Mouse (Mus musculus) lung, embryonic 16.5 days (tissue): ENCODE results near the gene Cd247. TPM values are rescaled to one million over a fixed set of nuclear protein-coding genes. Genes with fewer than 3 reads are reported as not detected.

Experiments used
- ATAC-seq: fragments of 200-750 bp; cut with Nextera tagmentation; 2 replicates; pipeline ENCODE4 v1.8.0; 2017; ENCODE audit warnings: low read depth, mild to moderate bottlenecking, moderate library complexity
- H3K27ac ChIP-seq: fragments of 300-500 bp; sonication (generic); 2 replicates; pipeline ENCODE4 v1.5.1; 2014; ENCODE audit warnings: mild to moderate bottlenecking, control low read depth, low read length
- H3K27me3 ChIP-seq: fragments of 300-500 bp; sonication (generic); 2 replicates; pipeline ENCODE4 v1.6.1; 2014; ENCODE audit warnings: low read depth, low read length, mixed read lengths; ENCODE audit not compliant: control insufficient read depth, insufficient read depth
- H3K36me3 ChIP-seq: fragments of 300-500 bp; sonication (generic); 2 replicates; pipeline ENCODE4 v1.6.1; 2014; ENCODE audit warnings: low read length; ENCODE audit not compliant: control insufficient read depth, insufficient read depth
- H3K4me1 ChIP-seq: fragments of 300-500 bp; sonication (generic); replicated peaks from 2 replicates; pipeline ENCODE4 v1.6.1; 2014; ENCODE audit warnings: low read length, mixed read lengths; ENCODE audit not compliant: control insufficient read depth, insufficient read depth
- H3K4me2 ChIP-seq: fragments of 300-500 bp; sonication (generic); 2 replicates; pipeline ENCODE4 v1.6.1; 2014; ENCODE audit warnings: low read depth, low read length, control low read depth
- H3K4me3 ChIP-seq: fragments of 300-500 bp; sonication (generic); 2 replicates; pipeline ENCODE4 v1.5.1; 2014; ENCODE audit warnings: mild to moderate bottlenecking, low read length, control low read depth
- H3K9ac ChIP-seq: fragments of 300-500 bp; sonication (generic); 2 replicates; pipeline ENCODE4 v1.6.1; 2014; ENCODE audit warnings: low read length, control low read depth
- H3K9me3 ChIP-seq: fragments of 300-500 bp; sonication (generic); 2 replicates; pipeline ENCODE4 v1.6.1; 2016; ENCODE audit warnings: low read length; ENCODE audit not compliant: control insufficient read depth
- WGBS: fragments of 180-500 bp; shearing (Covaris S2); extraction: QIAGEN DNeasy Blood & Tissue Kit; methylation state at CpG from one replicate; pipeline ENCODE4 v1.1.7; 2014; 5-methylcytosine and 5-hydroxymethylcytosine counted together
- polyA plus RNA-seq: library from polyadenylated mRNA; unstranded; fragments of >200 nt; fragmentation: Nextera tagmentation; extraction: Ambion mirVana; gene quantifications from 2 replicates; pipeline ENCODE4 v1.2.1, GENCODE M21; 2015

The Cd247 gene
- polyA plus RNA-seq = 2.1 and 2.8 TPM in 2 replicates

- no peak within 1 kb of the TSS for H3K9ac ChIP-seq
- H3K4me2 ChIP-seq = no peak within 1 kb of the TSS
- H3K9me3 ChIP-seq = no peaks in the 10 kb centered on the region
- H3K4me1 ChIP-seq = no peaks in the 10 kb centered on the region; the same call in 1 of the 2 replicates
- H3K27me3 ChIP-seq = no peaks in the 10 kb centered on the region
- H3K36me3 ChIP-seq = no peaks in the 10 kb centered on the region
- WGBS = 68% methylated on average over 8 of the region's 8 CpGs
- H3K27ac ChIP-seq = no peak within 1 kb of the TSS
- H3K4me3 ChIP-seq = no peak within 1 kb of the TSS
- ATAC-seq = no peak
Measured at GRCm38 (mm10) chr1:165788511-165788910, at the start of gene Cd247. Gene Cd247 (plus strand): TSS chr1:165788681.

DNA sequence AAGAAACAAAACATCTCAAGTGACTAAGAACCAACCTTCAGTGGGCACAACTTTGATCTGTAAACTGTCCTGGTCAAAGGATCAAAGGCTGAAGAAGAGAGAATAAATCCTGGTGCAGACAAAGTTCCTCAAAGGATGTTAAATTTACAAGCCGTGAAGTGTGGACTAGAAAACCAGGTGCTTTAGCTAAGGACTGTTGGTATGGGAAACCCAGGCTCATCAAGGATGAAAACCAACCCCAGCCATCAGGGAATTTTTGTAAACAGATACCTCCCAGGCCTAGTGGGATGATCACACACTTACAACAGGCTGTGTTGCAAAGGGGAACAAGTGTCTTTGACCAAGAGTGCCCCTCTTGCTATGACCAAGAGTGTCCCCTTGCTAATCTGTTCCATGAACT is 49.5 kb upstream of the Cd247 start:
- 67% methylated on average over 1 of the region's 1 CpGs for WGBS
- Histone ChIP-seq H3K27me3 (no peaks in the 10 kb centered on the region), H3K27ac (no peak overlapping the region), H3K36me3 (no peaks in the 10 kb centered on the region), H3K9ac (no peak overlapping the region), H3K4me1 (peaks cover 2% of the 10 kb centered on the region; the same call in 1 of the 2 replicates), H3K9me3 (no peaks in the 10 kb centered on the region), H3K4me3 (no peak overlapping the region), H3K4me2 (no peak overlapping the region)
- no peak for ATAC-seq

GRCm38 (mm10) chr1:165741989-165742388 is 46.5 kb upstream of the Cd247 start:
- Histone ChIP-seq H3K9me3 (no peaks in the 10 kb centered on the region), H3K4me1 (no peaks in the 10 kb centered on the region), H3K27ac (no peak overlapping the region), H3K36me3 (no peaks in the 10 kb centered on the region), H3K4me2 (no peak overlapping the region), H3K27me3 (no peaks in the 10 kb centered on the region), H3K4me3 (no peak overlapping the region), H3K9ac (no peak overlapping the region)
- WGBS = 72% methylated on average over 8 of the region's 8 CpGs
- no peak for ATAC-seq

DNA sequence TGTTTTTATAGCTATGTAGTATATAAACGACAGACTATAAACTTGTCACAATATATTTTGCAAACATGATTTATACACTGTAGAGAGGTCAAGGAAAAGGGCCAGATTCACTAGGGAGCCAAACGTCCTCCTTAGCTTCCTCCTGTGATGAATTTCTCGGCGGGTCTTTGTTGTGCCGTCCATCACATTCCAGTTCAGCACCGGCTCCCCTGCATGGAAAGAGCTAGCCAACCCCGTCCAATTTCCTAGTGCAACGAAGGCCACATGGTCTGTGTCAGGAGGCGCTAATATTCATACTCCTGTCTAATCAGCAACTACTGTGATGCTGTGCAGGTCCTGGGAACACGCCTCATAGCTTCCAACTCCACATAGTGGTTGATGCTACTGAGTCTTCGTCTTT is 40.4 kb upstream of the Cd247 start:
- no peaks in the 10 kb centered on the region for H3K9me3 ChIP-seq
- H3K27me3 ChIP-seq = no peaks in the 10 kb centered on the region
- H3K4me3 ChIP-seq = no peak overlapping the region
- no peak overlapping the region for H3K27ac ChIP-seq
- peak; percentile 81 for ATAC-seq
- WGBS = 28% methylated on average over 11 of the region's 11 CpGs
- H3K36me3 ChIP-seq = no peaks in the 10 kb centered on the region
- no peak overlapping the region for H3K4me2 ChIP-seq
- no peaks in the 10 kb centered on the region for H3K4me1 ChIP-seq
- no peak overlapping the region for H3K9ac ChIP-seq

- H3K27me3 ChIP-seq = no peaks in the 10 kb centered on the region
- H3K4me1 ChIP-seq = no peaks in the 10 kb centered on the region
- no peak overlapping the region for H3K4me2 ChIP-seq
- no peak overlapping the region for H3K9ac ChIP-seq
- no peaks in the 10 kb centered on the region for H3K36me3 ChIP-seq
- no peak overlapping the region for H3K27ac ChIP-seq
- ATAC-seq = no peak
- no peaks in the 10 kb centered on the region for H3K9me3 ChIP-seq
- no peak overlapping the region for H3K4me3 ChIP-seq
Measured at GRCm38 (mm10) chr1:165751142-165751541, 37.3 kb upstream of the Cd247 start.

DNA sequence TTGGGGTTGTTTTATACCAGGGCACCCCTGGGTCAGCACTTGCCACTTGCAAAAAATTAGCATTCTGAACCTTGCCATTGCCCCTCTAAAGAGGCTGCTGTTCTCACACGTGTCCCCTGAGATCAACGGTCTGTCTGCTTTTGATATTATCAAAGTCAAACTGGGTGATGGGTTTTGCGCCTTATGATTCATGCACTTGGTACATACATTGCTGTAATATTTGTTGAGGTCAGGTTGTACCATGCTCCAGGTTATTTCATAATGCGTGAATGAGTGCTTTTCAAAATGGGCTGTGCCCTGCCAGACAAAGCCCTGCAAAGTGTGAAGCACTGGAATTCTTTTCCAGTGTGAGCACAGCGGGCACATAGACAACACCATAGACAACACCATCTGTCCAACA is 36.6 kb upstream of the Cd247 start:
- Histone ChIP-seq H3K9me3 (no peaks in the 10 kb centered on the region), H3K4me3 (no peak overlapping the region), H3K36me3 (no peaks in the 10 kb centered on the region), H3K27me3 (no peaks in the 10 kb centered on the region), H3K4me1 (no peaks in the 10 kb centered on the region), H3K4me2 (no peak overlapping the region), H3K27ac (no peak overlapping the region), H3K9ac (no peak overlapping the region)
- WGBS = 64% methylated on average over 5 of the region's 5 CpGs
- ATAC-seq = no peak

GRCm38 (mm10) chr1:165754205-165754604 is 34.3 kb upstream of the Cd247 start:
- no peak overlapping the region for H3K4me2 ChIP-seq
- no peaks in the 10 kb centered on the region for H3K9me3 ChIP-seq
- no peak overlapping the region for H3K4me3 ChIP-seq
- no peaks in the 10 kb centered on the region for H3K27me3 ChIP-seq
- H3K9ac ChIP-seq = no peak overlapping the region
- H3K27ac ChIP-seq = no peak overlapping the region
- ATAC-seq = no peak
- H3K4me1 ChIP-seq = no peaks in the 10 kb centered on the region
- 83% methylated on average over 6 of the region's 6 CpGs for WGBS
- no peaks in the 10 kb centered on the region for H3K36me3 ChIP-seq

DNA sequence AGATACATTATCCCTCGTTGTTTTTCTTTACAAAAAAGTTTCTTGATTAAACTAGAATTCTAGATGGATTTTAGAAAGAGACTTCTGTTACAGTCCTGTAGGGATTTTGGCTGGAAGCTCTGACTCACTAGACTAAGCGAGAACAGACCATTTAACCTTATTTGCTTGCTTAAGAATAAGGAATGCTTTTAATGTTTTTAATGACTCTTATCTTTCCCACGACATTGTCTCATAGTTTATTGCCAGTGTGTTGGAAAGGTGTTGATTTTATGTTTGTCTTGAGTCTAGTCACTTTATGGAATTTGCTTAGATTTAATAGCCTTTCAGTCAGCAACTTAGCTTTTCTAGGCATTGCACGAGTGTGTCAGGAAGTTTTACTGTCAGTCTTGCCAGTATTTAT is 33.3 kb upstream of the Cd247 start:
- Histone ChIP-seq H3K4me1 (no peaks in the 10 kb centered on the region), H3K36me3 (no peaks in the 10 kb centered on the region), H3K4me2 (no peak overlapping the region), H3K9me3 (no peaks in the 10 kb centered on the region), H3K9ac (no peak overlapping the region), H3K27me3 (no peaks in the 10 kb centered on the region), H3K27ac (no peak overlapping the region), H3K4me3 (no peak overlapping the region)
- WGBS = 26% methylated on average over 4 of the region's 4 CpGs
- no peak for ATAC-seq

- WGBS = 75% methylated on average over 3 of the region's 3 CpGs
- no peak overlapping the region for H3K9ac ChIP-seq
- no peak for ATAC-seq
Measured at GRCm38 (mm10) chr1:165761522-165762305, 26.8 kb upstream of the Cd247 start.

More at GRCm38 (mm10) chr1:165761522-165762305, 26.8 kb upstream of the Cd247 start:
- H3K27me3 ChIP-seq = no peaks in the 10 kb centered on the region; the same call in 1 of the 2 replicates
- H3K4me1 ChIP-seq = peaks cover 11% of the 10 kb centered on the region
- H3K4me2 ChIP-seq = no peak overlapping the region
- no peak overlapping the region for H3K4me3 ChIP-seq
- H3K9me3 ChIP-seq = no peaks in the 10 kb centered on the region
- no peak overlapping the region for H3K27ac ChIP-seq
- no peaks in the 10 kb centered on the region for H3K36me3 ChIP-seq
